Mouse (Mus musculus): ENCODE measurements around the gene Prelid1. TPM values are rescaled to one million over a fixed set of nuclear protein-coding genes. Genes with fewer than 3 reads are reported as not detected.

Gene Prelid1
- polyA plus RNA-seq, 1 experiment from 2014 or later: 539 TPM

GRCm38 (mm10) chr13:55371740-55372139, 51.4 kb downstream of the Prelid1 start:
- peaks cover 21% of the 10 kb centered on the region for H3K27me3 ChIP-seq (ENCODE audit: low read depth, poor library complexity, severe bottlenecking)
- H3K27ac ChIP-seq (replicated peaks): no peak overlapping the region
- H3K9me3 ChIP-seq (replicated peaks): no peaks in the 10 kb centered on the region
- no peak for DNase-seq (ENCODE audit: low spot score)
- no peak overlapping the region for H3K4me3 ChIP-seq
- no peaks in the 10 kb centered on the region for H3K36me3 ChIP-seq
- 61% methylated on average over 5 of the region's 5 CpGs for WGBS
- H3K4me1 ChIP-seq: no peaks in the 10 kb centered on the region

GRCm38 (mm10) chr13:55374206-55374924, 54.1 kb downstream of the Prelid1 start:
- Histone ChIP-seq H3K27ac (replicated peaks) (no peak overlapping the region), H3K27me3 (ENCODE audit: low read depth, poor library complexity, severe bottlenecking) (peaks cover 45% of the 10 kb centered on the region), H3K9me3 (replicated peaks) (no peaks in the 10 kb centered on the region), H3K4me3 (no peak overlapping the region), H3K4me1 (peaks cover 11% of the 10 kb centered on the region), H3K36me3 (no peaks in the 10 kb centered on the region)
- DNase-seq (ENCODE audit: low spot score): no peak
- 76% methylated on average over 6 of the region's 6 CpGs for WGBS

Other genes starting within 250 kb of the Prelid1 start
- 23.2 and 24.1 TPM in 2 replicates for gene Uimc1, start 220.2 kb upstream of the Prelid1 start, polyA plus RNA-seq (2016; fragmentation: Nextera tagmentation; extraction: Ambion mirVana)
- gene Zfp346, start 215.2 kb upstream of the Prelid1 start, polyA plus RNA-seq (2016; fragmentation: Nextera tagmentation; extraction: Ambion mirVana): 21.8 and 22.9 TPM in 2 replicates
- gene Gm17617, start 187.0 kb upstream of the Prelid1 start, polyA plus RNA-seq (2016; fragmentation: Nextera tagmentation; extraction: Ambion mirVana): not detected in 2 replicates
- 0.25 and 0.35 TPM in 2 replicates for gene Fgfr4, start 167.9 kb upstream of the Prelid1 start, polyA plus RNA-seq (2016; fragmentation: Nextera tagmentation; extraction: Ambion mirVana)
- 70.7 and 72.9 TPM in 2 replicates for gene Nsd1, start 110.7 kb upstream of the Prelid1 start, polyA plus RNA-seq (2016; fragmentation: Nextera tagmentation; extraction: Ambion mirVana)
- gene Rab24, start 1.4 kb downstream of the Prelid1 start, polyA plus RNA-seq (2016; fragmentation: Nextera tagmentation; extraction: Ambion mirVana): 72.7 and 82.3 TPM in 2 replicates
- gene Mxd3, start 9.3 kb downstream of the Prelid1 start, polyA plus RNA-seq (2016; fragmentation: Nextera tagmentation; extraction: Ambion mirVana): 24.2 and 28.1 TPM in 2 replicates
- gene Lman2, start 42.3 kb downstream of the Prelid1 start, polyA plus RNA-seq (2016; fragmentation: Nextera tagmentation; extraction: Ambion mirVana): 105 and 107 TPM in 2 replicates
- 0.41 and 0.52 TPM in 2 replicates for gene Rgs14, start 49.2 kb downstream of the Prelid1 start, polyA plus RNA-seq (2016; fragmentation: Nextera tagmentation; extraction: Ambion mirVana)
- gene Slc34a1, start 77.7 kb downstream of the Prelid1 start, polyA plus RNA-seq (2016; fragmentation: Nextera tagmentation; extraction: Ambion mirVana): not detected in 2 replicates
- not detected in 2 replicates for gene Pfn3, start 94.7 kb downstream of the Prelid1 start, polyA plus RNA-seq (2016; fragmentation: Nextera tagmentation; extraction: Ambion mirVana)
- gene F12, start 106.3 kb downstream of the Prelid1 start, polyA plus RNA-seq (2016; fragmentation: Nextera tagmentation; extraction: Ambion mirVana): 0.14 TPM in 1 of 2 replicates, not detected in the other
- 41.8 and 51.4 TPM in 2 replicates for gene Grk6, start 124.6 kb downstream of the Prelid1 start, polyA plus RNA-seq (2016; fragmentation: Nextera tagmentation; extraction: Ambion mirVana)
- 0.69 and 0.87 TPM in 2 replicates for gene Prr7, start 143.8 kb downstream of the Prelid1 start, polyA plus RNA-seq (2016; fragmentation: Nextera tagmentation; extraction: Ambion mirVana)
- 381 and 466 TPM in 2 replicates for gene Dbn1, start 167.6 kb downstream of the Prelid1 start, polyA plus RNA-seq (2016; fragmentation: Nextera tagmentation; extraction: Ambion mirVana)
- 191 and 195 TPM in 2 replicates for gene Pdlim7, start 193.2 kb downstream of the Prelid1 start, polyA plus RNA-seq (2016; fragmentation: Nextera tagmentation; extraction: Ambion mirVana)
- gene Dok3, start 208.8 kb downstream of the Prelid1 start, polyA plus RNA-seq (2016; fragmentation: Nextera tagmentation; extraction: Ambion mirVana): 3.1 and 3.6 TPM in 2 replicates
- gene Ddx41, start 216.2 kb downstream of the Prelid1 start, polyA plus RNA-seq (2016; fragmentation: Nextera tagmentation; extraction: Ambion mirVana): 86.3 and 92.0 TPM in 2 replicates

All from midbrain, embryonic 10.5 days (tissue).